Mouse (Mus musculus) thymus, adult 2 months (tissue): ENCODE data around the gene Gabbr2.

Experiments used
- CTCF ChIP-seq: fragments of 200-500 bp; IDR thresholded peaks from 2 replicates; pipeline ENCODE4 v1.5.1; 2012; ENCODE audit warnings: mild to moderate bottlenecking, control low read depth, low read length, moderate library complexity, borderline replicate concordance; ENCODE audit not compliant: control insufficient read depth, poor library complexity, insufficient read depth; ENCODE audit errors: extremely low read depth
- POLR2A ChIP-seq: fragments of 200-500 bp; IDR thresholded peaks from 2 replicates; pipeline ENCODE4 v1.6.1; 2012; ENCODE audit warnings: mild to moderate bottlenecking, low read length, control low read depth, moderate library complexity; ENCODE audit not compliant: control insufficient read depth, poor library complexity, insufficient read depth; ENCODE audit errors: extremely low read depth

GRCm38 (mm10) chr4:46731590-46731989 is 260.1 kb downstream of the Gabbr2 start:
- TF ChIP-seq POLR2A (no peak), CTCF (no peak)
